Mouse (Mus musculus) telencephalon, adult 2 months (tissue): ENCODE results near the gene Zfp866.

Experiments used
- DNase-seq: peaks from one replicate; pipeline ENCODE4 v3.0.0-alpha.2; 2011; ENCODE audit warnings: low read depth, low spot score

Gene Zfp866

GRCm38 (mm10) chr8:69797661-69798060 lies 6.7 kb upstream of the Zfp866 start:
- no peak for DNase-seq

GRCm38 (mm10) chr8:69796721-69797345 lies 5.9 kb upstream of the Zfp866 start:
- no peak for DNase-seq

GRCm38 (mm10) chr8:69794901-69795300 lies 3.9 kb upstream of the Zfp866 start:
- DNase-seq, result no peak

- DNase-seq, result no peak
Observed at GRCm38 (mm10) chr8:69794096-69794495, 3.1 kb upstream of the Zfp866 start.

GRCm38 (mm10) chr8:69793666-69794065 lies 2.7 kb upstream of the Zfp866 start:
- DNase-seq, result no peak

GRCm38 (mm10) chr8:69791415-69792068 lies 564 bp upstream of the Zfp866 start:
- no peak for DNase-seq

- DNase-seq, result no peak
Observed at GRCm38 (mm10) chr8:69790364-69790763, 614 bp downstream of the Zfp866 start.

- DNase-seq, result no peak
Observed at GRCm38 (mm10) chr8:69789731-69790130, 1.2 kb downstream of the Zfp866 start.

GRCm38 (mm10) chr8:69789105-69789504 lies 1.9 kb downstream of the Zfp866 start:
- DNase-seq, result no peak

- DNase-seq, result no peak
Observed at GRCm38 (mm10) chr8:69777111-69777510, 13.9 kb downstream of the Zfp866 start.

- DNase-seq, result no peak
Observed at GRCm38 (mm10) chr8:69775149-69775534, 15.8 kb downstream of the Zfp866 start.

GRCm38 (mm10) chr8:69774503-69775148 lies 16.4 kb downstream of the Zfp866 start, which contains the start of gene Gm20422:
TSS of gene Gm20422 (minus strand) at chr8:69774886.
- peak; percentile 99 for DNase-seq

GRCm38 (mm10) chr8:69772106-69772505 lies 18.9 kb downstream of the Zfp866 start:
- no peak for DNase-seq

GRCm38 (mm10) chr8:69771221-69771620 lies 19.8 kb downstream of the Zfp866 start:
- no peak for DNase-seq

- no peak for DNase-seq
Observed at GRCm38 (mm10) chr8:69761814-69762445, 29.0 kb downstream of the Zfp866 start.

- DNase-seq, result no peak
Observed at GRCm38 (mm10) chr8:69758316-69758715, 32.7 kb downstream of the Zfp866 start.

- DNase-seq, result no peak
Observed at GRCm38 (mm10) chr8:69752437-69752836, 38.5 kb downstream of the Zfp866 start.

- peak; percentile 96 for DNase-seq
Observed at GRCm38 (mm10) chr8:69749544-69750454, 41.2 kb downstream of the Zfp866 start, which contains the start of gene Zfp963. TSS of gene Zfp963 (minus strand) at chr8:69749970.

GRCm38 (mm10) chr8:69741231-69741630 lies 49.7 kb downstream of the Zfp866 start:
- DNase-seq, result no peak

- DNase-seq, result no peak
Observed at GRCm38 (mm10) chr8:69740763-69741162, 50.2 kb downstream of the Zfp866 start.

- DNase-seq, result no peak
Observed at GRCm38 (mm10) chr8:69735495-69735894, 55.5 kb downstream of the Zfp866 start.
